Comparison of ENCODE assay signal across 8 mouse cellular contexts in genomic region chr2:109678090-109678409, GRCm38 (mm10). TPM values are rescaled to one million over a fixed set of nuclear protein-coding genes. Genes with fewer than 3 reads are reported as not detected.
DNase-seq lines count a peak whose midpoint lies in the region; ATAC-seq and TF ChIP-seq lines count a peak whose summit lies in the region.

No protein-coding gene starts in this region.

- no peaks in the 10 kb centered on the region for H3K9me3 ChIP-seq in embryonic facial prominence, embryonic 15.5 days (replicated peaks)
- H3K9me3 ChIP-seq in hindbrain, embryonic 16.5 days (ENCODE audit: control insufficient read depth, low read length), result no peaks in the 10 kb centered on the region
- H3K9me3 ChIP-seq in limb, embryonic 13.5 days, result no peaks in the 10 kb centered on the region
- H3K9me3 ChIP-seq in neural tube, embryonic 14.5 days (ENCODE audit: control insufficient read depth, low read length), result no peaks in the 10 kb centered on the region

- TF ChIP-seq CTCF in bone marrow macrophage, adult 2 months (IDR thresholded peaks at IDR 0.05; ENCODE audit: low read depth, low read length), result no peak

- ATAC-seq in embryonic facial prominence, embryonic 15.5 days (ENCODE audit: insufficient number of reproducible peaks, low FRiP score, low TSS enrichment, low read depth), result 0 out of 2 replicates have a peak, but pooled peaks have one; percentile 43
- ATAC-seq in hindbrain, embryonic 16.5 days, result peak; percentile 94
- ATAC-seq in limb, embryonic 13.5 days (ENCODE audit: low FRiP score, low read depth), result peak; percentile 81; the same call in 1 of the 2 replicates
- ATAC-seq in neural tube, embryonic 14.5 days (ENCODE audit: low read depth), result peak; percentile 95
- no peak for ATAC-seq in monocyte, adult 5-6 weeks (replicated peaks; ENCODE audit: insufficient number of reproducible peaks, low FRiP score, low TSS enrichment, poor library complexity, severe bottlenecking)

- no peak for TF ChIP-seq POLR2A in bone marrow macrophage, adult 2 months (IDR thresholded peaks at IDR 0.05; ENCODE audit: borderline replicate concordance, low read depth, low read length)

- H3K27ac ChIP-seq in bone marrow macrophage, adult 2 months (ENCODE audit: insufficient read depth, low read depth, low read length), result no peak overlapping the region
- no peak overlapping the region for H3K27ac ChIP-seq in embryonic facial prominence, embryonic 15.5 days (replicated peaks)
- H3K27ac ChIP-seq in hindbrain, embryonic 16.5 days (ENCODE audit: low read depth, low read length), result peak overlapping the region; percentile 91
- no peak overlapping the region for H3K27ac ChIP-seq in limb, embryonic 13.5 days
- H3K27ac ChIP-seq in neural tube, embryonic 14.5 days (ENCODE audit: low read depth, low read length), result peak overlapping the region; percentile 96

- no peaks in the 10 kb centered on the region for H3K36me3 ChIP-seq in embryonic facial prominence, embryonic 15.5 days
- H3K36me3 ChIP-seq in hindbrain, embryonic 16.5 days (ENCODE audit: control insufficient read depth, insufficient read depth, low read length), result no peaks in the 10 kb centered on the region
- no peaks in the 10 kb centered on the region for H3K36me3 ChIP-seq in limb, embryonic 13.5 days
- H3K36me3 ChIP-seq in neural tube, embryonic 14.5 days (ENCODE audit: control insufficient read depth, insufficient read depth, low read length), result no peaks in the 10 kb centered on the region

- H3K27me3 ChIP-seq in embryonic facial prominence, embryonic 15.5 days, result peaks cover 51% of the 10 kb centered on the region
- peaks cover 8% of the 10 kb centered on the region for H3K27me3 ChIP-seq in hindbrain, embryonic 16.5 days (replicated peaks; ENCODE audit: control insufficient read depth, insufficient read depth, low read length)
- H3K27me3 ChIP-seq in limb, embryonic 13.5 days, result peaks cover 59% of the 10 kb centered on the region
- peaks cover 32% of the 10 kb centered on the region for H3K27me3 ChIP-seq in neural tube, embryonic 14.5 days (ENCODE audit: control insufficient read depth, insufficient read depth, low read length)

- under 1% methylated on average over 17 of the region's 18 CpGs for WGBS in embryonic facial prominence, embryonic 15.5 days
- under 1% methylated on average over 18 of the region's 18 CpGs for WGBS in hindbrain, embryonic 16.5 days
- 0% methylated on average over 18 of the region's 18 CpGs for WGBS in limb, embryonic 13.5 days
- 0% methylated on average over 17 of the region's 18 CpGs for WGBS in neural tube, embryonic 14.5 days

- peak; percentile 41 for DNase-seq in adrenal gland, adult 2 months
- no peak for DNase-seq in adrenal gland, adult 8-10 months

- no peak overlapping the region for H3K9ac ChIP-seq in embryonic facial prominence, embryonic 15.5 days
- peak overlapping the region; percentile 85 for H3K9ac ChIP-seq in hindbrain, embryonic 16.5 days (ENCODE audit: low read depth, low read length)
- peak overlapping the region; percentile 48; the same call in 1 of the 2 replicates for H3K9ac ChIP-seq in limb, embryonic 13.5 days
- peak overlapping the region; percentile 84 for H3K9ac ChIP-seq in neural tube, embryonic 14.5 days (replicated peaks; ENCODE audit: low read depth, low read length)

- H3K4me1 ChIP-seq in bone marrow macrophage, adult 2 months (ENCODE audit: control insufficient read depth, insufficient read depth, low read length), result no peaks in the 10 kb centered on the region
- H3K4me1 ChIP-seq in embryonic facial prominence, embryonic 15.5 days, result peaks cover 30% of the 10 kb centered on the region
- peaks cover 18% of the 10 kb centered on the region for H3K4me1 ChIP-seq in hindbrain, embryonic 16.5 days (ENCODE audit: control insufficient read depth, insufficient read depth, low read depth, low read length)
- H3K4me1 ChIP-seq in limb, embryonic 13.5 days, result peaks cover 31% of the 10 kb centered on the region
- H3K4me1 ChIP-seq in neural tube, embryonic 14.5 days (ENCODE audit: control insufficient read depth, insufficient read depth, low read length), result peaks cover 6% of the 10 kb centered on the region; the same call in 1 of the 2 replicates

- peak overlapping the region; percentile 31 for H3K4me3 ChIP-seq in bone marrow macrophage, adult 2 months (ENCODE audit: insufficient read depth, low read length)
- H3K4me3 ChIP-seq in embryonic facial prominence, embryonic 15.5 days (replicated peaks), result peak overlapping the region; percentile 47
- peak overlapping the region; percentile 70 for H3K4me3 ChIP-seq in hindbrain, embryonic 16.5 days (ENCODE audit: low read length)
- peak overlapping the region; percentile 49 for H3K4me3 ChIP-seq in limb, embryonic 13.5 days
- H3K4me3 ChIP-seq in neural tube, embryonic 14.5 days (ENCODE audit: low read depth, low read length), result peak overlapping the region; percentile 58

- H3K4me2 ChIP-seq in embryonic facial prominence, embryonic 15.5 days (replicated peaks), result peak overlapping the region; percentile 92
- H3K4me2 ChIP-seq in hindbrain, embryonic 16.5 days (ENCODE audit: low read length), result peak overlapping the region; percentile 98
- H3K4me2 ChIP-seq in limb, embryonic 13.5 days (replicated peaks), result peak overlapping the region; percentile 92
- H3K4me2 ChIP-seq in neural tube, embryonic 14.5 days (ENCODE audit: low read depth, low read length), result peak overlapping the region; percentile 95

RNA-seq across cellular contexts. Expression of gene Bdnf, which starts 3.5 kb away (rescaled TPM):
- under 1 TPM in 1 of 2 experiments, not detected in 1; 0.14 TPM for total RNA-seq in adrenal gland, adult 2 months (2021)
- polyA plus RNA-seq in adrenal gland, adult 2 months (2012; rRNA removed), result 0.03 TPM in 1 of 2 replicates, not detected in the other
- under 1 TPM in 2 of 4 experiments, not detected in 2; 0.14 to 0.23 TPM for total RNA-seq in adrenal gland, adult 8-10 months (2022)
- not detected in 2 replicates for polyA plus RNA-seq in bone marrow macrophage, adult 2 months (2012; ENCODE audit: insufficient read depth, insufficient read length, missing spikeins)
- 3.2 and 4.2 TPM in 2 replicates for polyA plus RNA-seq in embryonic facial prominence, embryonic 15.5 days (2015; fragmentation: Nextera tagmentation; extraction: Ambion mirVana)
- 5.9 and 7.3 TPM in 2 replicates for polyA plus RNA-seq in hindbrain, embryonic 16.5 days (2015; fragmentation: Nextera tagmentation; extraction: Ambion mirVana)
- polyA plus RNA-seq in limb, embryonic 13.5 days (2015; fragmentation: Nextera tagmentation; extraction: Ambion mirVana), result 3.2 and 3.4 TPM in 2 replicates
- polyA plus RNA-seq in neural tube, embryonic 14.5 days (2014; fragmentation: Nextera tagmentation; extraction: Ambion mirVana), result 5.0 and 5.7 TPM in 2 replicates
- total RNA-seq in monocyte, adult 5-6 weeks (2017), result not detected in 3 replicates

Comparison
In these comparisons a context has a peak if more than half of its experiments do, and no peak if none do; other contexts are left out.
1. H3K27ac ChIP-seq: peak in hindbrain, embryonic 16.5 days (single experiment) and neural tube, embryonic 14.5 days (single experiment); none in bone marrow macrophage, adult 2 months (single experiment), embryonic facial prominence, embryonic 15.5 days (single experiment) and limb, embryonic 13.5 days (single experiment).
2. Peak in every context shown above with its lines, with median percentiles within 50 percentile points of each other: H3K4me3 ChIP-seq and H3K4me2 ChIP-seq.